8 mouse cellular contexts compared by ENCODE assay signal in the genomic region with DNA sequence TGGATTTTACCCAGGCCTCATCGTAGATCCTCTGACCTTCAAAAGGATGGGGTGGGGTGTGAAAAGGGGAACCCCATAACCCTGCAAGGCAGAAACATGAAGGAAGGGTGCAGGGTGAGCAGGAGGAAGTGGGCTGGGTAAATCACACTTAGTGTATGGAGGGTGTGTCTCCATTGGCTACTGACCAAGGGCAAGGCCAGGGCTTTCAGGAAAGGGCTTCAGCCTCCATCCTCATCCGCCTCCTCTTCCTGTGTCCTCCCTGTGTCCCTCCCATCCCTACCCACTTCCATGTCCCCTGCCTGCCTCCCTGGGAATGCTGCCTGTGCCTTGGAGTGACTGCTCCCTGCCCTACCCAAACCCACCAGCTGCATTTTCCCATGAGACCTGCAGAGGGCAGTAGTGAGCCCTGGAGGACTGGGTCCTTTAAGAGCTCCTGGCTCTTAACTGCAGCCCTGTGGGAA. TPM values are rescaled to one million over a fixed set of nuclear protein-coding genes. Genes with fewer than 3 reads are reported as not detected.
DNase-seq lines count a peak whose midpoint lies in the region; ATAC-seq and TF ChIP-seq lines count a peak whose summit lies in the region.

No protein-coding gene starts in this region.

- TF ChIP-seq RAD21 in CH12.LX (IDR thresholded peaks at IDR 0.05; ENCODE audit: low read depth, low read length): peak; percentile 34

- TF ChIP-seq CTCF in CH12.LX (conservative IDR thresholded peaks at IDR 0.05 in 1 of 2, IDR thresholded peaks at IDR 0.05 in 1 of 2; ENCODE audit: low read depth in 2 of 2, low read length in 2 of 2): peak; percentile 71 to 93
- TF ChIP-seq CTCF in lung, postnatal 0 days (IDR thresholded peaks at IDR 0.05): peak; percentile 96

- H3K4me2 ChIP-seq in CH12.LX (ENCODE audit: insufficient read depth, low read depth, poor library complexity, severe bottlenecking): no peak overlapping the region
- H3K4me2 ChIP-seq in heart, embryonic 16.5 days (ENCODE audit: low read depth, low read length): no peak overlapping the region
- H3K4me2 ChIP-seq in lung, postnatal 0 days (replicated peaks; ENCODE audit: low read depth, low read length): no peak overlapping the region

- no peaks in the 10 kb centered on the region; the same call in 1 of the 2 replicates for H3K79me2 ChIP-seq in CH12.LX (replicated peaks; ENCODE audit: control insufficient read depth, extremely low read depth, insufficient read depth, poor library complexity, severe bottlenecking)

- no peak overlapping the region for H3K9ac ChIP-seq in CH12.LX (ENCODE audit: insufficient read depth, low read depth)
- no peak overlapping the region for H3K9ac ChIP-seq in heart, embryonic 16.5 days (ENCODE audit: low read length)
- no peak overlapping the region for H3K9ac ChIP-seq in lung, postnatal 0 days (replicated peaks; ENCODE audit: low read depth)

- H3K9me3 ChIP-seq in CH12.LX (replicated peaks; ENCODE audit: low read length): no peaks in the 10 kb centered on the region
- H3K9me3 ChIP-seq in heart, embryonic 16.5 days (replicated peaks; ENCODE audit: control insufficient read depth, low read length): no peaks in the 10 kb centered on the region
- H3K9me3 ChIP-seq in lung, postnatal 0 days (ENCODE audit: low read length): no peaks in the 10 kb centered on the region

- peak; percentile 55 for ATAC-seq in heart, embryonic 16.5 days (replicated peaks; ENCODE audit: extremely low read depth, insufficient read depth, low FRiP score)
- ATAC-seq in lung, postnatal 0 days: peak; percentile 95

- peaks cover under 1 to 48% of the 10 kb centered on the region in 2 experiments for H3K4me1 ChIP-seq in CH12.LX (ENCODE audit: control insufficient read depth in 1 of 2, insufficient read depth in 2 of 2)
- H3K4me1 ChIP-seq in heart, embryonic 16.5 days (ENCODE audit: control insufficient read depth, insufficient read depth, low read length): peaks cover 8% of the 10 kb centered on the region
- peaks cover 3% of the 10 kb centered on the region; the same call in 1 of the 2 replicates for H3K4me1 ChIP-seq in lung, postnatal 0 days (ENCODE audit: insufficient read depth, low read depth, low read length)

- H3K27me3 ChIP-seq in CH12.LX (replicated peaks): no peaks in the 10 kb centered on the region
- no peaks in the 10 kb centered on the region for H3K27me3 ChIP-seq in heart, embryonic 16.5 days (ENCODE audit: control insufficient read depth, insufficient read depth, low read length)
- H3K27me3 ChIP-seq in lung, postnatal 0 days (replicated peaks; ENCODE audit: insufficient read depth, low read length): no peaks in the 10 kb centered on the region

- no peak for TF ChIP-seq EP300 in CH12.LX (IDR thresholded peaks at IDR 0.05; ENCODE audit: low read length)
- TF ChIP-seq EP300 in lung, postnatal 0 days (IDR thresholded peaks at IDR 0.05): peak; percentile 52; the same call in 1 of the 2 replicates

- WGBS in heart, embryonic 16.5 days: 65% methylated on average over 2 of the region's 2 CpGs
- WGBS in large intestine, adult 2 months: 15% methylated on average over 2 of the region's 2 CpGs
- WGBS in lung, postnatal 0 days: 48% methylated on average over 2 of the region's 2 CpGs

- H3K36me3 ChIP-seq in CH12.LX (replicated peaks in 1 of 2; ENCODE audit: control insufficient read depth in 1 of 2, insufficient read depth in 1 of 2, low read length in 1 of 2): peaks cover 77 to 97% of the 10 kb centered on the region in 2 experiments
- H3K36me3 ChIP-seq in heart, embryonic 16.5 days (ENCODE audit: control insufficient read depth, insufficient read depth): peaks cover 57% of the 10 kb centered on the region
- peaks cover 53% of the 10 kb centered on the region for H3K36me3 ChIP-seq in lung, postnatal 0 days (ENCODE audit: insufficient read depth, low read length)

- TF ChIP-seq POLR2A in CH12.LX (IDR thresholded peaks at IDR 0.05; ENCODE audit: low read depth, low read length): no peak

- H3K4me3 ChIP-seq in CH12.LX (replicated peaks in 1 of 3; ENCODE audit: low read depth in 2 of 3, low read length in 2 of 3, poor library complexity in 1 of 3): no peak overlapping the region
- no peak overlapping the region for H3K4me3 ChIP-seq in heart, embryonic 16.5 days (ENCODE audit: low read length)
- H3K4me3 ChIP-seq in lung, postnatal 0 days (ENCODE audit: low read depth, low read length): no peak overlapping the region

- in situ Hi-C loops in CH12.LX (cut with MboI; ENCODE audit: low pct_ligation_motif_present, low pct_unique_long_range_greater_than_20kb, low sequenced_read_pairs): no loop called here

- dilution Hi-C loops in CH12.LX (cut with MboI; ENCODE audit: extremely low pct_ligation_motif_present, extremely low pct_unique_long_range_greater_than_20kb, low sequenced_read_pairs): no loop called here

- H3K27ac ChIP-seq in CH12.LX (ENCODE audit: insufficient read depth, low read depth): no peak overlapping the region
- H3K27ac ChIP-seq in heart, embryonic 16.5 days (ENCODE audit: low read length): 0 out of 2 replicates have a peak overlapping the region, but pooled peaks have one; percentile 39
- H3K27ac ChIP-seq in lung, postnatal 0 days (ENCODE audit: low read length): 0 out of 2 replicates have a peak overlapping the region, but pooled peaks have one; percentile 20

- DNase-seq in CH12.LX (ENCODE audit: extremely low read depth): peak; percentile 70
- DNase-seq in adrenal gland, adult 2 months: peak; percentile 73
- DNase-seq in embryo, embryonic 9.5 days (ENCODE audit: extremely low spot score): peak; percentile 67
- DNase-seq in large intestine, adult 2 months (ENCODE audit: low read depth, low spot score): peak; percentile 38
- peak; percentile 88 for DNase-seq in lung, postnatal 0 days (ENCODE audit: low spot score)
- DNase-seq in ovary, postnatal 14 days (ENCODE audit: low spot score): peak; percentile 54
- peak; percentile 66 for DNase-seq in thymus, postnatal 25 days

TF ChIP-seq in CH12.LX, 34 proteins besides CTCF, POLR2A, EP300 and RAD21:
- peak; percentile 57 for TF ChIP-seq SMC3 (IDR thresholded peaks at IDR 0.05; ENCODE audit: low read depth, low read length)
- no peak for TF ChIP-seq ZC3H11A (IDR thresholded peaks at IDR 0.05; ENCODE audit: low read depth, low read length)
TF ChIP-seq in CH12.LX: peak in this region for 1.

RNA-seq across cellular contexts. Expression of a gene that starts 47.8 kb away (rescaled TPM):
- 29.1 and 38.3 TPM in 2 replicates for total RNA-seq in CH12.LX (2012; rRNA removed)
- 50.3 and 52.9 TPM in 2 replicates for total RNA-seq in CH12.LX (2014; rRNA removed)
- 99.3 and 106 TPM in 2 replicates for polyA plus RNA-seq in CH12.LX (2012; ENCODE audit: insufficient read length, low read depth)
- total RNA-seq in adrenal gland, adult 2 months (2021): 10 to 100 TPM; 21.2 to 34.6 TPM
- 103 and 109 TPM in 2 replicates for polyA plus RNA-seq in adrenal gland, adult 2 months (2012; rRNA removed)
- 118 and 121 TPM in 2 replicates for polyA plus RNA-seq in heart, embryonic 16.5 days (2015; fragmentation: Nextera tagmentation; extraction: Ambion mirVana)
- 83.9 and 87.8 TPM in 2 replicates for polyA plus RNA-seq in large intestine, adult 2 months (2012; rRNA removed)
- polyA plus RNA-seq in lung, postnatal 0 days (2015; fragmentation: Nextera tagmentation; extraction: Ambion mirVana): 11.2 and 13.8 TPM in 2 replicates

Comparison
In these comparisons a context has a peak if more than half of its experiments do, and no peak if none do; other contexts are left out.
1. DNase-seq: peak in every context shown above with its lines; median percentile 88 in lung, postnatal 0 days; 73 in adrenal gland, adult 2 months; 70 in CH12.LX; 67 in embryo, embryonic 9.5 days; 66 in thymus, postnatal 25 days; 54 in ovary, postnatal 14 days; 38 in large intestine, adult 2 months.